Comparison of ENCODE assay signal across 8 mouse cellular contexts in genomic region chr17:29322603-29322962, GRCm38 (mm10). TPM values are rescaled to one million over a fixed set of nuclear protein-coding genes. Genes with fewer than 3 reads are reported as not detected.
DNase-seq lines count a peak whose midpoint lies in the region; ATAC-seq and TF ChIP-seq lines count a peak whose summit lies in the region.

No protein-coding gene starts in this region.

- peaks cover 41% of the 10 kb centered on the region for H3K27me3 ChIP-seq in heart, embryonic 16.5 days (ENCODE audit: control insufficient read depth, insufficient read depth, low read length)
- peaks cover 27% of the 10 kb centered on the region for H3K27me3 ChIP-seq in hindbrain, embryonic 15.5 days
- H3K27me3 ChIP-seq in small intestine, adult 2 months (ENCODE audit: control insufficient read depth, insufficient read depth, low read length): no peaks in the 10 kb centered on the region; the same call in 1 of the 2 replicates

- intact Hi-C loops in heart, postnatal 25 days (cut with DNase I): no loop called here

- DNase-seq in heart, postnatal 25 days (ENCODE audit: low spot score): no peak
- DNase-seq in liver: peak; percentile 57
- DNase-seq in right cerebral cortex, postnatal 36 days (ENCODE audit: low spot score in 2 of 2): no peak
- DNase-seq in layer of hippocampus, adult 18-20 months (ENCODE audit: low spot score in 2 of 2): no peak
- no peak for DNase-seq in B cell, adult 2 months

- no peaks in the 10 kb centered on the region for H3K9me3 ChIP-seq in heart, embryonic 16.5 days (replicated peaks; ENCODE audit: control insufficient read depth, low read length)
- H3K9me3 ChIP-seq in hindbrain, embryonic 15.5 days: no peaks in the 10 kb centered on the region

- H3K27ac ChIP-seq in heart, embryonic 16.5 days (ENCODE audit: low read length): no peak overlapping the region
- no peak overlapping the region for H3K27ac ChIP-seq in hindbrain, embryonic 15.5 days (replicated peaks)
- no peak overlapping the region for H3K27ac ChIP-seq in small intestine, adult 2 months (ENCODE audit: insufficient read depth, low read depth, low read length)

- no peak for TF ChIP-seq CTCF in small intestine, adult 2 months (IDR thresholded peaks at IDR 0.05; ENCODE audit: extremely low read depth, insufficient read length, insufficient replicate concordance, low read depth, low read length)

- H3K9ac ChIP-seq in heart, embryonic 16.5 days (ENCODE audit: low read length): no peak overlapping the region
- H3K9ac ChIP-seq in hindbrain, embryonic 15.5 days: no peak overlapping the region

- H3K36me3 ChIP-seq in heart, embryonic 16.5 days (ENCODE audit: control insufficient read depth, insufficient read depth): no peaks in the 10 kb centered on the region
- H3K36me3 ChIP-seq in hindbrain, embryonic 15.5 days: no peaks in the 10 kb centered on the region
- no peaks in the 10 kb centered on the region for H3K36me3 ChIP-seq in small intestine, adult 2 months (ENCODE audit: control insufficient read depth, insufficient read depth, low read length)

- ATAC-seq in heart, embryonic 16.5 days (replicated peaks; ENCODE audit: extremely low read depth, insufficient read depth, low FRiP score): 0 out of 2 replicates have a peak, but pooled peaks have one; percentile 20
- no peak for ATAC-seq in hindbrain, embryonic 15.5 days (ENCODE audit: low FRiP score, low read depth)

- peaks cover 10% of the 10 kb centered on the region; the same call in 1 of the 2 replicates for H3K4me1 ChIP-seq in heart, embryonic 16.5 days (ENCODE audit: control insufficient read depth, insufficient read depth, low read length)
- H3K4me1 ChIP-seq in hindbrain, embryonic 15.5 days (replicated peaks): peaks cover 29% of the 10 kb centered on the region
- H3K4me1 ChIP-seq in small intestine, adult 2 months (ENCODE audit: control insufficient read depth, insufficient read depth, insufficient read length, low read length): peaks cover 5% of the 10 kb centered on the region

- TF ChIP-seq POLR2A in small intestine, adult 2 months (IDR thresholded peaks at IDR 0.05; ENCODE audit: low read depth, low read length): no peak

- WGBS in heart, embryonic 16.5 days: 29% methylated on average over 18 of the region's 18 CpGs
- 31% methylated on average over 18 of the region's 18 CpGs for WGBS in hindbrain, embryonic 15.5 days
- 18% methylated on average over 18 of the region's 18 CpGs for WGBS in small intestine, adult 2 months

- peak overlapping the region; percentile 36 for H3K4me2 ChIP-seq in heart, embryonic 16.5 days (ENCODE audit: low read depth, low read length)
- H3K4me2 ChIP-seq in hindbrain, embryonic 15.5 days: peak overlapping the region; percentile 24; the same call in 1 of the 2 replicates

- peak overlapping the region; percentile 1; the same call in 1 of the 2 replicates for H3K4me3 ChIP-seq in heart, embryonic 16.5 days (ENCODE audit: low read length)
- H3K4me3 ChIP-seq in hindbrain, embryonic 15.5 days: no peak overlapping the region
- peak overlapping the region; percentile 36 for H3K4me3 ChIP-seq in small intestine, adult 2 months (ENCODE audit: low read depth, low read length)

RNA-seq across cellular contexts. Expression of gene Pi16, which starts 5.1 kb away (rescaled TPM):
- polyA plus RNA-seq in heart, embryonic 16.5 days (2015; fragmentation: Nextera tagmentation; extraction: Ambion mirVana): 3.5 and 4.0 TPM in 2 replicates
- 10 to 100 TPM; 32.6 to 45.8 TPM for total RNA-seq in heart, postnatal 25 days (2021)
- polyA plus RNA-seq in hindbrain, embryonic 15.5 days (2015; fragmentation: Nextera tagmentation; extraction: Ambion mirVana): 2.1 and 2.3 TPM in 2 replicates
- polyA plus RNA-seq in small intestine, adult 2 months (2012; rRNA removed): 1.6 and 4.7 TPM in 2 replicates
- 1 to 10 TPM in 1 of 2 experiments, under 1 TPM in 1; 0.92 to 1.3 TPM for total RNA-seq in layer of hippocampus, adult 18-20 months (2021)

RNA-seq across cellular contexts. Expression of gene Mtch1, which starts 25.2 kb away (rescaled TPM):
- polyA plus RNA-seq in heart, embryonic 16.5 days (2015; fragmentation: Nextera tagmentation; extraction: Ambion mirVana): 220 and 273 TPM in 2 replicates
- 100 to 1,000 TPM; 220 TPM for total RNA-seq in heart, postnatal 25 days (2021)
- polyA plus RNA-seq in hindbrain, embryonic 15.5 days (2015; fragmentation: Nextera tagmentation; extraction: Ambion mirVana): 476 and 492 TPM in 2 replicates
- polyA plus RNA-seq in small intestine, adult 2 months (2012; rRNA removed): 153 and 260 TPM in 2 replicates
- total RNA-seq in layer of hippocampus, adult 18-20 months (2021): 100 to 1,000 TPM; 644 to 648 TPM

RNA-seq across cellular contexts. Expression of gene Fgd2, which starts 38.1 kb away (rescaled TPM):
- 4.8 and 4.9 TPM in 2 replicates for polyA plus RNA-seq in heart, embryonic 16.5 days (2015; fragmentation: Nextera tagmentation; extraction: Ambion mirVana)
- total RNA-seq in heart, postnatal 25 days (2021): 1 to 10 TPM; 1.8 to 2.7 TPM
- polyA plus RNA-seq in hindbrain, embryonic 15.5 days (2015; fragmentation: Nextera tagmentation; extraction: Ambion mirVana): 6.5 and 8.3 TPM in 2 replicates
- 14.0 and 16.3 TPM in 2 replicates for polyA plus RNA-seq in small intestine, adult 2 months (2012; rRNA removed)
- total RNA-seq in layer of hippocampus, adult 18-20 months (2021): 1 to 10 TPM; 4.4 to 5.8 TPM

RNA-seq across cellular contexts. Expression of gene BC004004, which starts 54.0 kb away (rescaled TPM):
- 95.4 and 96.8 TPM in 2 replicates for polyA plus RNA-seq in heart, embryonic 16.5 days (2015; fragmentation: Nextera tagmentation; extraction: Ambion mirVana)
- 100 to 1,000 TPM; 192 to 222 TPM for total RNA-seq in heart, postnatal 25 days (2021)
- 112 and 121 TPM in 2 replicates for polyA plus RNA-seq in hindbrain, embryonic 15.5 days (2015; fragmentation: Nextera tagmentation; extraction: Ambion mirVana)
- 22.9 and 48.7 TPM in 2 replicates for polyA plus RNA-seq in small intestine, adult 2 months (2012; rRNA removed)
- 10 to 100 TPM; 84.9 to 94.4 TPM for total RNA-seq in layer of hippocampus, adult 18-20 months (2021)

RNA-seq across cellular contexts. Expression of gene Ppil1, which starts 58.6 kb away (rescaled TPM):
- polyA plus RNA-seq in heart, embryonic 16.5 days (2015; fragmentation: Nextera tagmentation; extraction: Ambion mirVana): 101 and 104 TPM in 2 replicates
- total RNA-seq in heart, postnatal 25 days (2021): 10 to 100 TPM; 29.0 to 29.6 TPM
- 105 and 108 TPM in 2 replicates for polyA plus RNA-seq in hindbrain, embryonic 15.5 days (2015; fragmentation: Nextera tagmentation; extraction: Ambion mirVana)
- 16.3 and 26.0 TPM in 2 replicates for polyA plus RNA-seq in small intestine, adult 2 months (2012; rRNA removed)
- total RNA-seq in layer of hippocampus, adult 18-20 months (2021): 10 to 100 TPM; 16.2 to 18.4 TPM
